ENCODE assay signal across 20 mouse cellular contexts in genomic region chr16:93826054-93826453, GRCm38 (mm10).
"Had no signal": no experiment of that assay in that cellular context is flagged by ENCODE, and none has a peak within 500 bp of the region (broad histone marks: within the 10 kb centered on the region; RNA-seq: fewer than 3 reads in every experiment).

No protein-coding gene starts in this region.

- H3K4me3 ChIP-seq: lung, embryonic 15.5 days; megakaryocyte, embryonic 14.5 days; midbrain, embryonic 13.5 days; midbrain, embryonic 15.5 days; neural tube, embryonic 13.5 days; neural tube, embryonic 15.5 days had no signal

- H3K27me3 ChIP-seq: lung, embryonic 15.5 days; megakaryocyte, embryonic 14.5 days; neural tube, embryonic 13.5 days; neural tube, embryonic 15.5 days had no signal

- H3K27ac ChIP-seq: lung, embryonic 15.5 days; macrophage; midbrain, embryonic 13.5 days; midbrain, embryonic 15.5 days; neural tube, embryonic 13.5 days; neural tube, embryonic 15.5 days had no signal

- H3K4me1 ChIP-seq: lung, embryonic 15.5 days; megakaryocyte, embryonic 14.5 days; midbrain, embryonic 13.5 days; midbrain, embryonic 15.5 days; neural tube, embryonic 13.5 days; neural tube, embryonic 15.5 days had no signal

- H3K4me2 ChIP-seq: lung, embryonic 15.5 days; midbrain, embryonic 11.5 days; midbrain, embryonic 13.5 days; midbrain, embryonic 15.5 days; neural tube, embryonic 13.5 days; neural tube, embryonic 15.5 days had no signal

- ATAC-seq: lung, postnatal 0 days; midbrain, embryonic 13.5 days; midbrain, embryonic 15.5 days had no signal

- DNase-seq: lung, adult 2 months; lung, postnatal 14 days; lung, postnatal 36 days; retina, postnatal 1 day; right cerebral cortex, adult 18-20 months; right cerebral cortex, postnatal 25 days; right cerebral cortex, postnatal 4 days; spleen, adult 18-20 months; thymus, adult 18-20 months; thymus, postnatal 14 days; thymus, postnatal 36 days had no signal

- H3K9me3 ChIP-seq: lung, embryonic 15.5 days; midbrain, embryonic 15.5 days had no signal

- H3K36me3 ChIP-seq: lung, embryonic 15.5 days; midbrain, embryonic 13.5 days; midbrain, embryonic 15.5 days; neural tube, embryonic 13.5 days; neural tube, embryonic 15.5 days had no signal

- H3K9ac ChIP-seq: lung, embryonic 15.5 days; midbrain, embryonic 13.5 days; midbrain, embryonic 15.5 days; neural tube, embryonic 13.5 days; neural tube, embryonic 15.5 days had no signal
